Mouse (Mus musculus) cortical plate, adult 2 months (tissue): ENCODE data around the gene Gm9376. TPM values are rescaled to one million over a fixed set of nuclear protein-coding genes. Genes with fewer than 3 reads are reported as not detected.

ENCODE experiments used
- H3K27ac ChIP-seq: fragments of 200-500 bp; 2 replicates; pipeline ENCODE4 v1.5.1; 2012; ENCODE audit warnings: low read length, control low read depth, inconsistent platforms; ENCODE audit not compliant: insufficient read depth
- H3K4me1 ChIP-seq: fragments of 200-500 bp; 2 replicates; pipeline ENCODE4 v1.6.1; 2011; ENCODE audit warnings: low read length; ENCODE audit not compliant: control insufficient read depth, insufficient read depth
- H3K4me3 ChIP-seq: fragments of 200-500 bp; 2 replicates; pipeline ENCODE4 v1.5.1; 2011; ENCODE audit warnings: mild to moderate bottlenecking, low read length, control low read depth; ENCODE audit not compliant: insufficient read depth
- CTCF ChIP-seq: fragments of 200-500 bp; IDR thresholded peaks from 2 replicates; pipeline ENCODE4 v1.5.1; 2011; ENCODE audit warnings: mild to moderate bottlenecking, control low read depth, low read length; ENCODE audit not compliant: insufficient read depth; ENCODE audit errors: extremely low read depth
- POLR2A ChIP-seq: fragments of 200-500 bp; IDR thresholded peaks from 2 replicates; pipeline ENCODE4 v1.6.1; 2011; ENCODE audit warnings: mild to moderate bottlenecking, low read length, control low read depth; ENCODE audit not compliant: insufficient read depth; ENCODE audit errors: extremely low read depth
- polyA plus RNA-seq: library from polyadenylated mRNA; depleted of rRNA; stranded (reverse); fragments of >200 nt; gene quantifications from 2 replicates; pipeline ENCODE4 v1.2.3, GENCODE M21; 2012; rRNA removed

Gene Gm9376
- polyA plus RNA-seq, 1 experiment, result not detected

DNA sequence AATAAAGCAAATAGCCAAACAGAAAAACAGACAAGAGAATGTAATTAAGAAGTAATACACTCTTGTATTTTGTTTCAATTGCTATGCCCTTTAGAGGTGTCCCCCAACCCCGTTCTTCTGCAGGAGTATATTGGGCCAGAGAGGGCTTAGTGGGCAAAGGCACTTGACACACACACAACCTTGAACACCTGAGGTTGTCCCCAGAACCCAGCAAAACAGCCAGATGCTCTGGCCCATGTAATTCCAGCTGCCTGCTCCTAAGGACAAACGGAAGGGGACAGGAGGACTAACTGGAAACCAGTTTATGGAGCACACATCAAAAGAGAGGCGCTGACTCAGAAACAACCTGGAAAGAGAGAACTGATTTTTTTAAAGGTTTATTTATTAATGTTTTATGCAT is 47.2 kb downstream of the Gm9376 start:
- H3K4me1 ChIP-seq, result 0 out of 2 replicates have a peak, but pooled peaks cover 1% of the 10 kb centered on the region
- TF ChIP-seq POLR2A (no peak), CTCF (no peak)
- no peak overlapping the region for H3K4me3 ChIP-seq
- H3K27ac ChIP-seq, result no peak overlapping the region

DNA sequence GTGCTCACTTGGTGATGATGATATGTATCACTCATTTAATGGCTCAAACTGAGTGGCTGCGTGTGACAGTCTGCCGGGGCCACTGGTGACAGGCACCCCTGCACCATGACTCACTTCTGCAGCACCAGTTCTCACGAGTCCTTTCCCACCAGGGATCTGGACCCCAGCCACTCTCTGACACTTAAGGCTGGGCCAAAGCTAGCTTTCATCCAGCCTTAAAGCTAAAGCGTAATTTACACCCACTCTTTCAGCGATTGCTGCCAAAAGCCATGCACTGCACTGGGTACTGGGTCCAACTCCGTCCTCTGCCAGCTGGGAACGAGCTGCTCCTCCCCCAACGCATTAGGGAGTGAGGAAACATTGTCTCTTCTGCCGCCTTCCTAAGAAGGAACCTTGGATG is 50.5 kb downstream of the Gm9376 start:
- TF ChIP-seq CTCF (no peak), POLR2A (no peak)
- Histone ChIP-seq H3K4me1 (peaks cover 1% of the 10 kb centered on the region; the same call in 1 of the 2 replicates), H3K4me3 (no peak overlapping the region), H3K27ac (no peak overlapping the region)

Other genes starting within 250 kb of the Gm9376 start
- gene Dct, start 214.7 kb upstream of the Gm9376 start, polyA plus RNA-seq, result 0.63 and 0.72 TPM in 2 replicates
- gene Tgds, start 134.2 kb upstream of the Gm9376 start, polyA plus RNA-seq, result 7.9 and 8.3 TPM in 2 replicates
- gene Gpr180, start 129.8 kb upstream of the Gm9376 start, polyA plus RNA-seq, result 29.7 and 33.0 TPM in 2 replicates
- 8.5 and 9.6 TPM in 2 replicates for gene Sox21, start 29.9 kb upstream of the Gm9376 start, polyA plus RNA-seq